Mouse (Mus musculus) lung, postnatal 0 days (tissue): ENCODE data around the gene Rpl13a. TPM values are rescaled to one million over a fixed set of nuclear protein-coding genes. Genes with fewer than 3 reads are reported as not detected.
"Not testable (repeated sequence)": the region's sequence is repeated elsewhere in the genome, so short reads cannot be mapped to it uniquely, and the experiment has no call there.

Experiments used
- ATAC-seq: fragments of 200-750 bp; cut with Nextera tagmentation; 2 replicates; pipeline ENCODE4 v1.8.0; 2017; ENCODE audit warnings: moderate library complexity
- DNase-seq: peaks from one replicate; pipeline ENCODE4 v3.0.0-alpha.2; 2016; ENCODE audit warnings: low spot score
- H3K27ac ChIP-seq: fragments of 300-500 bp; sonication (generic); 2 replicates; pipeline ENCODE4 v1.5.1; 2014; ENCODE audit warnings: antibody characterized with exemption, mild to moderate bottlenecking, low read length, mixed read lengths
- H3K27me3 ChIP-seq: fragments of 300-500 bp; sonication (generic); replicated peaks from 2 replicates; pipeline ENCODE4 v1.6.1; 2014; ENCODE audit warnings: low read length, mixed read lengths; ENCODE audit not compliant: insufficient read depth
- H3K36me3 ChIP-seq: fragments of 300-500 bp; sonication (generic); 2 replicates; pipeline ENCODE4 v1.6.1; 2014; ENCODE audit warnings: low read length, mixed read lengths; ENCODE audit not compliant: insufficient read depth
- H3K4me1 ChIP-seq: fragments of 300-500 bp; sonication (generic); 2 replicates; pipeline ENCODE4 v1.6.1; 2014; ENCODE audit warnings: antibody characterized with exemption, low read depth, low read length, mixed read lengths; ENCODE audit not compliant: insufficient read depth
- H3K4me2 ChIP-seq: fragments of 300-500 bp; sonication (generic); replicated peaks from 2 replicates; pipeline ENCODE4 v1.6.1; 2014; ENCODE audit warnings: low read depth, mild to moderate bottlenecking, low read length, moderate library complexity, mixed read lengths
- H3K4me3 ChIP-seq: fragments of 300-500 bp; sonication (generic); 2 replicates; pipeline ENCODE4 v1.5.1; 2014; ENCODE audit warnings: low read depth, low read length
- H3K9ac ChIP-seq: fragments of 300-500 bp; sonication (generic); replicated peaks from 2 replicates; pipeline ENCODE4 v1.6.1; 2014; ENCODE audit warnings: low read depth, mild to moderate bottlenecking
- H3K9me3 ChIP-seq: fragments of 300-500 bp; sonication (generic); 2 replicates; pipeline ENCODE4 v1.6.1; 2016; ENCODE audit warnings: low read length, mixed read lengths
- CTCF ChIP-seq: IDR thresholded peaks from 2 replicates; pipeline ENCODE4 v1.5.1; 2016; ENCODE audit warnings: antibody characterized with exemption, mild to moderate bottlenecking
- EP300 ChIP-seq: IDR thresholded peaks from 2 replicates; pipeline ENCODE4 v1.6.1; 2016; ENCODE audit warnings: antibody characterized with exemption, mild to moderate bottlenecking, control low read depth
- WGBS: fragments of 180-500 bp; shearing (Covaris S2); extraction: QIAGEN DNeasy Blood & Tissue Kit; methylation state at CpG from one replicate; pipeline ENCODE4 v1.1.7; 2014; 5-methylcytosine and 5-hydroxymethylcytosine counted together
- polyA plus RNA-seq: library from polyadenylated mRNA; unstranded; fragments of >200 nt; fragmentation: Nextera tagmentation; extraction: Ambion mirVana; gene quantifications from 2 replicates; pipeline ENCODE4 v1.2.1, GENCODE M21; 2015

Rpl13a gene
- polyA plus RNA-seq, 1 experiment from 2014 or later, result 1,148 TPM

- H3K4me3 ChIP-seq, result peak overlapping the region; percentile 71
- H3K9ac ChIP-seq, result no peak overlapping the region
- H3K36me3 ChIP-seq, result no peaks in the 10 kb centered on the region
- H3K27ac ChIP-seq, result no peak overlapping the region
- no peaks in the 10 kb centered on the region for H3K4me1 ChIP-seq
- H3K27me3 ChIP-seq, result no peaks in the 10 kb centered on the region
- ATAC-seq (peak; percentile 51), DNase-seq (peak; percentile 64)
- peak overlapping the region; percentile 58; the same call in 1 of the 2 replicates for H3K4me2 ChIP-seq
- TF ChIP-seq CTCF, result peak; percentile 67
- TF ChIP-seq EP300, result no peak
- no peaks in the 10 kb centered on the region for H3K9me3 ChIP-seq
- 71% methylated on average over 12 of the region's 12 CpGs for WGBS
Observed at GRCm38 (mm10) chr7:45154993-45155514, 26.5 kb upstream of the Rpl13a start.

- Histone ChIP-seq H3K27me3 (no peaks in the 10 kb centered on the region), H3K4me2 (peak within 1 kb of the TSS; percentile 58), H3K9ac (peak within 1 kb of the TSS; percentile 67), H3K4me1 (no peaks in the 10 kb centered on the region), H3K9me3 (no peaks in the 10 kb centered on the region), H3K27ac (peak within 1 kb of the TSS; percentile 94), H3K36me3 (no peaks in the 10 kb centered on the region), H3K4me3 (peak within 1 kb of the TSS; percentile 71)
- 2% methylated on average over 68 of the region's 69 CpGs for WGBS
- TF ChIP-seq CTCF, result peak; percentile 80
- TF ChIP-seq EP300, result no peak
- DNase-seq (peak; percentile 98), ATAC-seq (peak; percentile 95)
Observed at GRCm38 (mm10) chr7:45154096-45154992, 25.8 kb upstream of the Rpl13a start, which contains the start of the genes Pih1d1 and Aldh16a1. TSS of gene Pih1d1 (plus strand) at chr7:45154303. TSS of gene Aldh16a1 (minus strand) at chr7:45154584.

GRCm38 (mm10) chr7:45153586-45153985 is 25.0 kb upstream of the Rpl13a start:
- Histone ChIP-seq H3K36me3 (no peaks in the 10 kb centered on the region), H3K27me3 (no peaks in the 10 kb centered on the region), H3K4me2 (peak overlapping the region; percentile 58), H3K9me3 (no peaks in the 10 kb centered on the region), H3K4me1 (no peaks in the 10 kb centered on the region), H3K9ac (peak overlapping the region; percentile 67), H3K27ac (peak overlapping the region; percentile 94), H3K4me3 (peak overlapping the region; percentile 71)
- DNase-seq, result peak; percentile 16
- WGBS, result 2% methylated on average over 5 of the region's 5 CpGs
- no peak for ATAC-seq
- no peak for TF ChIP-seq EP300
- no peak for TF ChIP-seq CTCF

GRCm38 (mm10) chr7:45153052-45153451 is 24.5 kb upstream of the Rpl13a start:
- H3K4me3 ChIP-seq, H3K9me3 ChIP-seq, H3K9ac ChIP-seq, H3K27ac ChIP-seq, H3K4me1 ChIP-seq, ATAC-seq, H3K4me2 ChIP-seq, H3K27me3 ChIP-seq, DNase-seq, H3K36me3 ChIP-seq: not testable (repeated sequence)
- WGBS, result 91% methylated on average over 2 of the region's 2 CpGs

- H3K27ac ChIP-seq, result peak overlapping the region; percentile 22; the same call in 1 of the 2 replicates
- H3K9me3 ChIP-seq, result no peaks in the 10 kb centered on the region
- DNase-seq (peak; percentile 64), ATAC-seq (no peak)
- WGBS, result 20% methylated on average over 11 of the region's 11 CpGs
- H3K4me1 ChIP-seq, result no peaks in the 10 kb centered on the region
- H3K4me3 ChIP-seq, result no peak overlapping the region
- TF ChIP-seq CTCF (no peak), EP300 (no peak)
- H3K27me3 ChIP-seq, result no peaks in the 10 kb centered on the region
- H3K9ac ChIP-seq, result no peak overlapping the region
- no peaks in the 10 kb centered on the region for H3K36me3 ChIP-seq
- no peak overlapping the region for H3K4me2 ChIP-seq
Observed at GRCm38 (mm10) chr7:45151303-45151702, 22.7 kb upstream of the Rpl13a start.

- Histone ChIP-seq H3K27me3 (no peaks in the 10 kb centered on the region), H3K4me1 (no peaks in the 10 kb centered on the region), H3K36me3 (0 out of 2 replicates have a peak, but pooled peaks cover 9% of the 10 kb centered on the region), H3K9me3 (no peaks in the 10 kb centered on the region), H3K27ac (no peak overlapping the region; the same call in 1 of the 2 replicates), H3K4me2 (no peak overlapping the region), H3K4me3 (no peak overlapping the region), H3K9ac (no peak overlapping the region)
- 52% methylated on average over 4 of the region's 4 CpGs for WGBS
- DNase-seq (no peak), ATAC-seq (no peak)
- TF ChIP-seq CTCF (no peak), EP300 (no peak)
Observed at GRCm38 (mm10) chr7:45150321-45150720, 21.8 kb upstream of the Rpl13a start.
